Mouse (Mus musculus) hindbrain, postnatal 0 days (tissue): Measurements from ENCODE around the gene Rest. TPM values are rescaled to one million over a fixed set of nuclear protein-coding genes. Genes with fewer than 3 reads are reported as not detected.
"Not testable (repeated sequence)": the region's sequence is repeated elsewhere in the genome, so short reads cannot be mapped to it uniquely, and the experiment has no call there.

Experiments
- ATAC-seq: fragments of 200-750 bp; cut with Nextera tagmentation; 2 replicates; pipeline ENCODE4 v1.8.0; 2017; ENCODE audit warnings: mild to moderate bottlenecking, moderate TSS enrichment, moderate library complexity
- DNase-seq: peaks from one replicate; pipeline ENCODE4 v3.0.0-alpha.2; 2015; ENCODE audit warnings: low spot score
- H3K27ac ChIP-seq: fragments of 300-500 bp; sonication (generic); 2 replicates; pipeline ENCODE4 v1.5.1; 2014; ENCODE audit warnings: mild to moderate bottlenecking
- H3K27me3 ChIP-seq: fragments of 300-500 bp; sonication (generic); 2 replicates; pipeline ENCODE4 v1.6.1; 2014; ENCODE audit warnings: low read length, mixed read lengths; ENCODE audit not compliant: insufficient read depth
- H3K36me3 ChIP-seq: fragments of 300-500 bp; sonication (generic); 2 replicates; pipeline ENCODE4 v1.6.1; 2014; ENCODE audit warnings: low read length, mixed read lengths; ENCODE audit not compliant: insufficient read depth
- H3K4me1 ChIP-seq: fragments of 300-500 bp; sonication (generic); 2 replicates; pipeline ENCODE4 v1.6.1; 2014; ENCODE audit warnings: antibody characterized with exemption, low read length, mixed read lengths; ENCODE audit not compliant: insufficient read depth
- H3K4me2 ChIP-seq: fragments of 300-500 bp; sonication (generic); 2 replicates; pipeline ENCODE4 v1.6.1; 2014; ENCODE audit warnings: low read depth, mild to moderate bottlenecking, low read length, moderate library complexity, mixed read lengths
- H3K4me3 ChIP-seq: fragments of 300-500 bp; sonication (generic); 2 replicates; pipeline ENCODE4 v1.5.1; 2014; ENCODE audit warnings: low read length
- H3K9ac ChIP-seq: fragments of 300-500 bp; sonication (generic); replicated peaks from 2 replicates; pipeline ENCODE4 v1.6.1; 2014; ENCODE audit warnings: mild to moderate bottlenecking, low read length, moderate library complexity, mixed read lengths
- H3K9me3 ChIP-seq: fragments of 300-500 bp; sonication (generic); 2 replicates; pipeline ENCODE4 v1.6.1; 2016; ENCODE audit warnings: low read length, mixed read lengths
- CTCF ChIP-seq: IDR thresholded peaks from 2 replicates; pipeline ENCODE4 v1.5.1; 2016; ENCODE audit warnings: antibody characterized with exemption, control low read depth, low read depth
- WGBS: fragments of 180-500 bp; shearing (Covaris S2); extraction: QIAGEN DNeasy Blood & Tissue Kit; methylation state at CpG from one replicate; pipeline ENCODE4 v1.1.7; 2014; 5-methylcytosine and 5-hydroxymethylcytosine counted together
- polyA plus RNA-seq: library from polyadenylated mRNA; unstranded; fragments of >200 nt; fragmentation: Nextera tagmentation; extraction: Ambion mirVana; gene quantifications from 2 replicates; pipeline ENCODE4 v1.2.1, GENCODE M21; 2015
- total RNA-seq: library from RNA; depleted of rRNA; stranded (reverse); fragments of >200 nt; gene quantifications from 2 replicates; pipeline ENCODE4 v1.2.3, GENCODE M21; 2014; rRNA removed

The Rest gene
- total RNA-seq (9.0 and 9.1 TPM in 2 replicates), polyA plus RNA-seq (4.1 and 4.4 TPM in 2 replicates)

DNA sequence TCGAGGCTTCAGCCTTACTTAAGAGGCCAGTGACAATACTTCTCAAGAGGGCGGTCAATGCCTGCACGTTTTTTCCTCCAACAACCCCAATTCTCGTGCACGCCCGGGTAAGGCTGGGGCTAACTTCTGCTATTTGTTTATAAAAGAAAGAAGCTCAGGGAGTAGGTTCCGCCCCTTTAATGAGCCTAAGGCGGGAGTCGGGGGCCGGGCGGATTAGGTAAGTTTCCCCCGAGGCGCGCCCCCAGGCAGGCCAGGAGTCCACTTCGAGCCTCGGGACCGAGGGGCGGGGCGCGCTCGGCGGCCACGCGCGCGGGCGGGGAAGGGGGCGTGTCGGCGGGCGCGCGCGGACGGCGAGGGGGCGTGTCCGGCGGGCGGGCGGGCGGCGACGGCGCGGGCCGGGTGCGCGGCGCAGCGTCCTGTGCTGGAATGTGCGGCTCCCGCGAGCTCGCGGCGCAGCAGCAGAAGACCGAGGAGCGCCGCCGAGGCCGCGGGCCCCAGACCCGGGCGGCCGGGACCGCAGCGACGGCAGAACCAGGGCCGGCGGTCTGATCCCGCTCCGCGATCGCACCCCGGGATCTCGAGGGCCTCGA, at the start of gene Rest:
Rest (plus strand) TSS at position 411 of the 590 bp plus-strand sequence.
- Histone ChIP-seq H3K4me1 (no peaks in the 10 kb centered on the region; the same call in 1 of the 2 replicates), H3K4me2 (peak within 1 kb of the TSS; percentile 68), H3K9me3 (no peaks in the 10 kb centered on the region), H3K27ac (peak within 1 kb of the TSS; percentile 83), H3K27me3 (no peaks in the 10 kb centered on the region), H3K9ac (peak within 1 kb of the TSS; percentile 74), H3K36me3 (no peaks in the 10 kb centered on the region), H3K4me3 (peak within 1 kb of the TSS; percentile 83)
- WGBS, result under 1% methylated on average over 44 of the region's 78 CpGs
- peak; percentile 83 for DNase-seq
- no peak for TF ChIP-seq CTCF
- peak; percentile 84 for ATAC-seq

DNA sequence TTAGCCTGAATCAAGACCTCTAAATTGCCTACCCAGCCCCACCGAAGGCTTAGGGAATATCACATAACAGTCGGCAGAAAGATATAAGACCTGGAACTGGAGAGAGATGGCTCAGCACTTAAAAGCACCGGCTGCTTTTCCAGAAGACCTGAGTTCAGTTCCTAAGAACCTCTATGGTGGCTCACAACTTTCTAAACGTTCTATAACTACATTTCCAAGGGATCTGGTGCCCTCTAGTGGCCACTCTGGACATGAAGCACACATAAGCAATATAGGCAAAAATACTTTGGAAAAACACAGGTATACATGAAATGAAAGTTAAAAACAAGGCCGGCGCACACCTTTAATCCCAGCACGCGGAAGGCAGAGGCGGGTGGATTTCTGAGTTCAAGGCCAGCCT, 48.1 kb upstream of the Rest start:
- peak; percentile 75; the same call in 1 of the 2 replicates for ATAC-seq
- 0 out of 2 replicates have a peak overlapping the region, but pooled peaks have one; percentile 18 for H3K4me2 ChIP-seq
- peak; percentile 92 for DNase-seq
- WGBS, result 13% methylated on average over 9 of the region's 9 CpGs
- H3K4me3 ChIP-seq, result no peak overlapping the region
- peak; percentile 85 for TF ChIP-seq CTCF
- no peaks in the 10 kb centered on the region for H3K27me3 ChIP-seq
- H3K9me3 ChIP-seq, result 0 out of 2 replicates have a peak, but pooled peaks cover 2% of the 10 kb centered on the region
- H3K36me3 ChIP-seq, result no peaks in the 10 kb centered on the region
- H3K9ac ChIP-seq, result no peak overlapping the region
- no peaks in the 10 kb centered on the region for H3K4me1 ChIP-seq
- H3K27ac ChIP-seq, result no peak overlapping the region

DNA sequence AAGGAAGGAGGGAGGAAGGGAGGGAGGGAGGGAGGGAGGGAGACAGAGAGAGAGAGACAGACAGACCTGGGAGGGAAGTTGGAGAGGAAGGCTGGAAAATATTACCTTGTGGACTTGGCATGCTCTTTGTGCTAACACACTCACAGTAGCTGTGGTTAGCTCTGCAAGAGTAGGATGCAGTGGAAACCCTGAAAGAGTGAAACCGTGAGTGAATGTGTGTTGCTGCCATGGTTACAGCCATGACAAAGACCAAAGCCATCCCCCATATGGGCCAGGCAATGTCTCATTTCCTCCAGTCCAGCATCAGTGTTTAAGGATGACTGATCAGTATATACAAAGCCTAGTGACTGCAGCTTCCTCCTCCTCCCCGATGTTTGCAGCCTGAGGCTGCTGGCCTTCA, 47.6 kb upstream of the Rest start:
- H3K4me3 ChIP-seq, result no peak overlapping the region
- 8% methylated on average over 2 of the region's 2 CpGs for whole genome bisulfite sequencing
- no peak overlapping the region for H3K27ac ChIP-seq
- H3K4me2 ChIP-seq, result no peak overlapping the region
- 0 out of 2 replicates have a peak, but pooled peaks cover 2% of the 10 kb centered on the region for H3K9me3 ChIP-seq
- TF ChIP-seq CTCF, result no peak
- ATAC-seq (0 out of 2 replicates have a peak, but pooled peaks have one; percentile 32), DNase-seq (no peak)
- H3K36me3 ChIP-seq, result no peaks in the 10 kb centered on the region
- no peaks in the 10 kb centered on the region for H3K4me1 ChIP-seq
- no peaks in the 10 kb centered on the region for H3K27me3 ChIP-seq
- H3K9ac ChIP-seq, result no peak overlapping the region

DNA sequence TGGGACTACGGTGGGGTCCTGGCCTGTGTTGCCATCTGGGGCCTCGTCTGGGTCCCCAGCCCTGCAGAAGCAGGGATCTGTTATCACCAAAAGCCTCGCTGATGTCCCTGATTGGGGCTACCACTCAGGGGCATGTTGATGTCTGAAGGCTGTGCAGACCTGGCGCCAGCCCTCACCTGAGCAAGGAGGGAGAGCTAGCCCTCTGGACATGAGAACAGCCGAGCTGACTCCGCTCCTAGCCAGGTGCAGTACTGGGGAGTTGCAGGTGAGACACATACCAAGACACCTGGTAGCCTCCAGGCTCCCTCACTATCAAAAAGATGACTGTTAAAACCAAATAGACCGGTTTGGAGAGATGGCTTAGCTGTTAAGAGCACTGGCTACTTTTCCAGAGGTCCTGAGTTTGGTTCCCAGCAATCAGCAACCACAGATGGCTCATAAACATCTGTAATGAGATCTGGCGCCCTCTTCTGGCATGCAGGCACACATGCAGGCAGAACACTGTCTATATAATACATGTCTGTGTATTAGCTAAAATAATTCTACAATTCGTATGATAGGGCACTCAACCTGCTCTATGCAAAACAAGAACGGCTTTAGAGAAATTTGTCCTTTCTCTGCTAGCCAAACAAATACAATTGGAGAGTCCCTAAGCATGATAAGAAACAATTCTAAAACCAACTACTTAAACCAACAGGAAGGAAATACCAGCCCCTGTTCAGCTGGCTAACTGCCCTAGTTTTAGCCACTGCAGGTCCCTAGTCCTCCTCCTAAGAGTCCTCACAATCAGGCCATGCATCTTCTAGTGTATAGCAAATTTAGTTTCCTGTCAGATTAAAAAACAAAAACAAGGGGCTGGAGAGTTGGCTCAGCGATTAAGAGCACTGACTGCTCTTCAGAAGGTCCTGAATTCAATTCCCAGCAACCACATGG, 42.0 kb upstream of the Rest start:
- TF ChIP-seq CTCF, result peak; percentile 51
- 0 out of 2 replicates have a peak, but pooled peaks cover 2% of the 10 kb centered on the region for H3K9me3 ChIP-seq
- no peak for DNase-seq
- H3K4me3 ChIP-seq, result no peak overlapping the region
- ATAC-seq, result no peak
- WGBS, result 78% methylated on average over 11 of the region's 11 CpGs
- H3K27me3 ChIP-seq, result no peaks in the 10 kb centered on the region
- H3K9ac ChIP-seq, result no peak overlapping the region
- H3K4me2 ChIP-seq, result no peak overlapping the region
- no peaks in the 10 kb centered on the region for H3K4me1 ChIP-seq
- H3K27ac ChIP-seq, result no peak overlapping the region
- no peaks in the 10 kb centered on the region for H3K36me3 ChIP-seq

DNA sequence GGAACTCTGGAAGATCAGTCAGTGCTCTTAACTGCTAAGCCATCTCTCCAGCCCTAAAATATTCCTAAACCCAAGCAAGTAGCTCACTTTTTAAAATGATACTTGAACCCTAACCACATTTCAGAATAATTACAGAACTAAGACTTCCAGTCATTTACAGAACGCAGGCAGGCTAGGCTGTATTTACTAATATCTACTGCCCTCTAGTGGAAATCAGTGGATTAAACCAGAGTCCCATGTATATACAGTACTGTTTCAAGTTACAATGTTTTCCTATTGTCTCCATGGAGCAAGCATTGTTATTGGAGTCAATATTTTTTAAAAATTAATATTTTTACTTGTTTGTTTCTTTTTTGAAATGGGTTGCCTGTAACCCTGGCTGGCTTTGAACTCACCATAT, 36.3 kb upstream of the Rest start:
- ATAC-seq (peak; percentile 85), DNase-seq (peak; percentile 81)
- no peaks in the 10 kb centered on the region for H3K27me3 ChIP-seq
- H3K9ac ChIP-seq, result no peak overlapping the region
- no peak overlapping the region for H3K4me2 ChIP-seq
- TF ChIP-seq CTCF, result peak; percentile 69
- H3K9me3 ChIP-seq, result no peaks in the 10 kb centered on the region
- no peaks in the 10 kb centered on the region for H3K4me1 ChIP-seq
- 25% methylated on average over 1 of the region's 1 CpGs for WGBS
- H3K27ac ChIP-seq, result no peak overlapping the region
- H3K4me3 ChIP-seq, result no peak overlapping the region
- no peaks in the 10 kb centered on the region for H3K36me3 ChIP-seq

DNA sequence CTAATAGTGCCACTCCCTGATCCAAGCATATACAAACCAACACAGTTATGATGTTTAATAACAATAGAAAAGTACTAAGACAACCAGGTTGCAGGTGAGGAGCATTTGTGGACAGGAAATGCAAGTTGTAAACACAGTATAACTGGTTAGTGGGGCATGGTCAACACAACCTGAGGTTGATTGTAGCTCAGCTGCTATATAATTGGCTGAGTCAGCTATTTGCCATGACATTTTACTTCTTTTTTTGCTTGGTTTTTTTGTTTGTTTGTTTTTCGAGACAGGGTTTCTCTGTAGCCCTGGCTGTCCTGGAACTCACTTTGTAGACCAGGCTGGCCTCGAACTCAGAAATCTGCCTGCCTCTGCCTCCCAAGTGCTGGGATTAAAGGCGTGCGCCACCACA, 33.4 kb upstream of the Rest start:
- H3K4me1 ChIP-seq, H3K27ac ChIP-seq, H3K4me2 ChIP-seq, ATAC-seq, H3K36me3 ChIP-seq, DNase-seq, H3K9me3 ChIP-seq, H3K9ac ChIP-seq, H3K4me3 ChIP-seq, H3K27me3 ChIP-seq: not testable (repeated sequence)
- WGBS, result 94% methylated on average over 4 of the region's 4 CpGs
